Mouse (Mus musculus): Measurements from ENCODE around the gene Gm29427. TPM values are rescaled to one million over a fixed set of nuclear protein-coding genes. Genes with fewer than 3 reads are reported as not detected.

Gm29427 gene
- not detected for polyA plus RNA-seq (2014; fragmentation: Illumina TruSeq; extraction: RNeasy Lipid Tissue Mini Kit (QIAGEN cat#74804); ENCODE audit: low read depth, low replicate concordance)

GRCm38 (mm10) chr1:130715561-130716217, at the start of gene Gm29427:
Gm29427 (minus strand) TSS chr1:130715799.

GRCm38 (mm10) chr1:130731741-130732337, 16.2 kb upstream of the Gm29427 start, which contains the start of gene AA986860:
AA986860 (plus strand) TSS chr1:130731976.

GRCm38 (mm10) chr1:130729153-130729552, 13.6 kb upstream of the Gm29427 start, which contains the start of gene Pfkfb2:
Pfkfb2 (minus strand) TSS chr1:130729253.

GRCm38 (mm10) chr1:130717291-130717871, 1.8 kb upstream of the Gm29427 start, which contains the start of gene Yod1:
Yod1 (plus strand) TSS chr1:130717327.

GRCm38 (mm10) chr1:130661454-130661853, 54.1 kb downstream of the Gm29427 start, which contains the start of gene C4bp:
C4bp (minus strand) TSS chr1:130661632.

GRCm38 (mm10) chr1:130629521-130629920, 86.1 kb downstream of the Gm29427 start, which contains the start of gene Zp3r:
Zp3r (minus strand) TSS chr1:130629621.

Other genes with a start within 250 kb of the Gm29427 start
- gene Zp3r, start 86.2 kb downstream of the Gm29427 start, polyA plus RNA-seq (2014; fragmentation: Illumina TruSeq; extraction: RNeasy Lipid Tissue Mini Kit (QIAGEN cat#74804); ENCODE audit: low read depth, low replicate concordance) = not detected
- not detected for gene C4bp, start 54.2 kb downstream of the Gm29427 start, polyA plus RNA-seq (2014; fragmentation: Illumina TruSeq; extraction: RNeasy Lipid Tissue Mini Kit (QIAGEN cat#74804); ENCODE audit: low read depth, low replicate concordance)
- gene Yod1, start 1.5 kb upstream of the Gm29427 start, polyA plus RNA-seq (2014; fragmentation: Illumina TruSeq; extraction: RNeasy Lipid Tissue Mini Kit (QIAGEN cat#74804); ENCODE audit: low read depth, low replicate concordance) = 18.8 TPM
- 24.7 TPM for gene Pfkfb2, start 13.5 kb upstream of the Gm29427 start, polyA plus RNA-seq (2014; fragmentation: Illumina TruSeq; extraction: RNeasy Lipid Tissue Mini Kit (QIAGEN cat#74804); ENCODE audit: low read depth, low replicate concordance)
- 2.0 TPM for gene AA986860, start 16.2 kb upstream of the Gm29427 start, polyA plus RNA-seq (2014; fragmentation: Illumina TruSeq; extraction: RNeasy Lipid Tissue Mini Kit (QIAGEN cat#74804); ENCODE audit: low read depth, low replicate concordance)
- not detected for gene Fcamr, start 85.1 kb upstream of the Gm29427 start, polyA plus RNA-seq (2014; fragmentation: Illumina TruSeq; extraction: RNeasy Lipid Tissue Mini Kit (QIAGEN cat#74804); ENCODE audit: low read depth, low replicate concordance)
- gene Pigr, start 110.9 kb upstream of the Gm29427 start, polyA plus RNA-seq (2014; fragmentation: Illumina TruSeq; extraction: RNeasy Lipid Tissue Mini Kit (QIAGEN cat#74804); ENCODE audit: low read depth, low replicate concordance) = 0.35 TPM
- not detected for gene Fcmr, start 149.9 kb upstream of the Gm29427 start, polyA plus RNA-seq (2014; fragmentation: Illumina TruSeq; extraction: RNeasy Lipid Tissue Mini Kit (QIAGEN cat#74804); ENCODE audit: low read depth, low replicate concordance)
- not detected for gene Il24, start 171.7 kb upstream of the Gm29427 start, polyA plus RNA-seq (2014; fragmentation: Illumina TruSeq; extraction: RNeasy Lipid Tissue Mini Kit (QIAGEN cat#74804); ENCODE audit: low read depth, low replicate concordance)
- gene Il20, start 195.7 kb upstream of the Gm29427 start, polyA plus RNA-seq (2014; fragmentation: Illumina TruSeq; extraction: RNeasy Lipid Tissue Mini Kit (QIAGEN cat#74804); ENCODE audit: low read depth, low replicate concordance) = not detected
- not detected for gene Il19, start 224.3 kb upstream of the Gm29427 start, polyA plus RNA-seq (2014; fragmentation: Illumina TruSeq; extraction: RNeasy Lipid Tissue Mini Kit (QIAGEN cat#74804); ENCODE audit: low read depth, low replicate concordance)